Mouse (Mus musculus) neural tube, embryonic 11.5 days (tissue): ENCODE results near the gene Rps26. TPM values are rescaled to one million over a fixed set of nuclear protein-coding genes. Genes with fewer than 3 reads are reported as not detected.

Experiments used
- ATAC-seq: fragments of 200-750 bp; cut with Nextera tagmentation; 2 replicates; pipeline ENCODE4 v1.8.0; 2017; ENCODE audit warnings: moderate number of reproducible peaks, mild to moderate bottlenecking, moderate TSS enrichment, moderate library complexity; ENCODE audit not compliant: insufficient read depth, low FRiP score, low TSS enrichment
- DNase-seq: peaks from one replicate; pipeline ENCODE4 v3.0.0-alpha.2; 2015; ENCODE audit warnings: low spot score
- H3K27ac ChIP-seq: fragments of 300-500 bp; sonication (generic); 2 replicates; pipeline ENCODE4 v1.5.1; 2014; ENCODE audit warnings: low read depth, mild to moderate bottlenecking, low read length
- H3K27me3 ChIP-seq: fragments of 300-500 bp; sonication (generic); 2 replicates; pipeline ENCODE4 v1.6.1; 2014; ENCODE audit warnings: mild to moderate bottlenecking, low read length, mixed read lengths; ENCODE audit not compliant: control insufficient read depth, insufficient read depth
- H3K36me3 ChIP-seq: fragments of 300-500 bp; sonication (generic); 2 replicates; pipeline ENCODE4 v1.6.1; 2014; ENCODE audit warnings: mild to moderate bottlenecking, low read length, moderate library complexity, mixed read lengths; ENCODE audit not compliant: control insufficient read depth, insufficient read depth
- H3K4me1 ChIP-seq: fragments of 300-500 bp; sonication (generic); 2 replicates; pipeline ENCODE4 v1.6.1; 2014; ENCODE audit warnings: low read length, mixed read lengths; ENCODE audit not compliant: control insufficient read depth, insufficient read depth
- H3K4me2 ChIP-seq: fragments of 300-500 bp; sonication (generic); 2 replicates; pipeline ENCODE4 v1.6.1; 2014; ENCODE audit warnings: low read depth, mild to moderate bottlenecking, moderate library complexity
- H3K4me3 ChIP-seq: fragments of 300-500 bp; sonication (generic); 2 replicates; pipeline ENCODE4 v1.5.1; 2014; ENCODE audit warnings: low read depth, low read length
- H3K9ac ChIP-seq: fragments of 300-500 bp; sonication (generic); 2 replicates; pipeline ENCODE4 v1.6.1; 2014; ENCODE audit warnings: mild to moderate bottlenecking, low read length
- H3K9me3 ChIP-seq: fragments of 300-500 bp; sonication (generic); 2 replicates; pipeline ENCODE4 v1.6.1; 2016; ENCODE audit warnings: low read length; ENCODE audit not compliant: control insufficient read depth
- WGBS: fragments of 180-500 bp; shearing (Covaris S2); extraction: QIAGEN DNeasy Blood & Tissue Kit; methylation state at CpG from one replicate; pipeline ENCODE4 v1.1.7; 2014; 5-methylcytosine and 5-hydroxymethylcytosine counted together
- polyA plus RNA-seq: library from polyadenylated mRNA; unstranded; fragments of >200 nt; fragmentation: Nextera tagmentation; extraction: Ambion mirVana; gene quantifications from 2 replicates; pipeline ENCODE4 v1.2.1, GENCODE M21; 2014

Gene Rps26
- polyA plus RNA-seq, 1 experiment from 2014 or later: 626 TPM

DNA sequence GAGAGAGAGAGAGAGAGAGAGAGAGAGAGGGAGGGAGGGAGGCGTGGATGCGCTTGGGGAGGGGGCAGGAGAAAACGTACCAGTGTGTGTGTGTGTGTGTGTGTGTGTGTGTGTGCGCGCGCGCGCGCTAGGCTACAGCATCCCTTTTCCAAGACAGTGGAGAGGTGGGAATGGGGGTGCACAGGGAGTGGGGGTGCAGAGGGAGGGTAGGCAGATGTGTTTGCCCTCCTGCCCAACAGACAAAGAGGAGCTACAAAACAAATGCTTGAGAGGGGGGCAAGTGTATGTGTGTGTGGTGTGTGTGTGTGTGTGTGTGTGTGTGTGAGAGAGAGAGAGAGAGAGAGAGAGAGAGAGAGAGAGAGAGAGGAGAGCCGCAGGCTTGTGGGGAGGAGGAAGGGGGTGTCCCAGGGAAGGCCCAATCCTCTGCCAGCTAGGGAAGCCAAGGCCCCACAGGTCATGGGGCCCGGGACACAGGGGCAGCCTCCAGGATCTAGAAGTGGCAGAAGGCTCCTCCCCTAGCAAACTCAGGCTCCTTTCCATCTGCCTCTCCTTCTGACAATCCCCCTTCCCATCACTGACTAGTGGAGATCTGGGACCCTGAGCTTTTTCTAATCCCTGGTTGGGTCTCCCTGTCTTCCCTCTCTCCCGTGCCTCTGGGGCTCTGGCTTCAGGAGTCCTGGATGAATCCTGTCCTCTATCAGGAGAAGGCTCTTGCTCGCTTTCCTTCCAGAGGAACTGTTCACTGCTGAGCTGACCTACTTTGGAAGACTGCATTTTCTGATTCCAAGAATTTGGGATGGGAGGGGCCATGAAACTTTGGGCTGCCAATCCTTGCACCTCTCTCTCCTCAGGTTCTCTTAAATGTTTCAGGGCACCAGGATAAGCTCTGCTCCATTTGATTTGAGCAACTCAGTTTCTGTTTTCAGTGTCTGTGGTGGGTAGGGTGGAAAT lies 19.9 kb upstream of the Rps26 start:
- no peaks in the 10 kb centered on the region for H3K9me3 ChIP-seq
- peak overlapping the region; percentile 49 for H3K4me3 ChIP-seq
- H3K27me3 ChIP-seq: no peaks in the 10 kb centered on the region
- WGBS: 5% methylated on average over 12 of the region's 13 CpGs
- peak overlapping the region; percentile 52 for H3K9ac ChIP-seq
- peak overlapping the region; percentile 72 for H3K4me2 ChIP-seq
- H3K4me1 ChIP-seq: peaks cover 10% of the 10 kb centered on the region; the same call in 1 of the 2 replicates
- DNase-seq: peak; percentile 61
- ATAC-seq: peak; percentile 76
- H3K27ac ChIP-seq: 0 out of 2 replicates have a peak overlapping the region, but pooled peaks have one; percentile 39
- H3K36me3 ChIP-seq: no peaks in the 10 kb centered on the region

DNA sequence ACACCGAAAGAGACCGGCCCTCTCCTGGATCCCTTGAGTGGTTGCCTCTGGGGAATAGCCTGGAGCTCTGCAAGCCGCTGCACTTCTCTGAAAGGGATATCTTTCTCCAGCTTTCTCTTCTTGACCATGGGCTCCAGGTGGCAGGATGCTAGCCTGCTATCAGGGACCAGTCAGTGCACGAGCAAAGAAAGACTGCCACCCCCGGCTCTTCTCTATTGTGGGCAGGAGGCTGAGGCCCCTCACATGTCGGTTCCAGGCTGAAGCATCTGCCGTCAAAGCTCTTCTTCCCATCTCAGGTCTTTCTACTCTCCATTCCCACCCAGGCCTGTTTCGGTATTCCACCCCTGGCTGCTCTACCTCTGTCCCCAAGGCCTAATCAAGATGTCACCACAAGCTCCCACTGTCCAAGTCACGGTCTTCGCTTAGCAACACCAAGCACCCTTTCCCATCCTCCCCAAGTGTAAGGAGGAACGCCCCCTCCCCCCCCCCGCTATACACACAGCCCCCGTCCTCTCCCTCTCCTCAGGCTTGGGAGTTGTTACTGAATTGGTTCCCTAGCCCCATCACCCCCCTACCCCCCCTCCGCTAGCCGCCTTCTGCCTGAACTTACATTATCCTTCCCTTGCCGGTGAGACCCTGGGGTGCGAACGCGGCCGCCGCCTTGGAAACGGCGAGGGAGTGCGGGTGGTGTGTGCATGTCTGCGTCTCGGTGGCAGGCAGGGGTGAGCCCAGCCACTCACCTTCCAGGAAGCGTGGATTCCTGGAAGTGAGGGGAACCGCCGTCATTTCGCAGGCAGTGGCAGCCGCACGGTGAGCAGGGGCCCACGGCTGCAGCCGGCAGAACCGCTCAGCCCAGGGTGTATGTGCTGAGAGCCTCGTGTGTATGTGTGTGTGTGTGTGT lies 18.8 kb upstream of the Rps26 start, which contains the start of gene Ikzf4:
Gene Ikzf4 (minus strand): TSS at position 881 of the 901 bp plus-strand sequence.
- ATAC-seq (peak; percentile 76), DNase-seq (peak; percentile 56)
- Histone ChIP-seq H3K9me3 (no peaks in the 10 kb centered on the region), H3K4me2 (peak within 1 kb of the TSS; percentile 72), H3K27me3 (no peaks in the 10 kb centered on the region), H3K27ac (peak within 1 kb of the TSS; percentile 63; the same call in 1 of the 2 replicates), H3K4me1 (peaks cover 10% of the 10 kb centered on the region; the same call in 1 of the 2 replicates), H3K36me3 (no peaks in the 10 kb centered on the region; the same call in 1 of the 2 replicates), H3K4me3 (peak within 1 kb of the TSS; percentile 49), H3K9ac (peak within 1 kb of the TSS; percentile 66)
- 3% methylated on average over 35 of the region's 36 CpGs for WGBS

DNA sequence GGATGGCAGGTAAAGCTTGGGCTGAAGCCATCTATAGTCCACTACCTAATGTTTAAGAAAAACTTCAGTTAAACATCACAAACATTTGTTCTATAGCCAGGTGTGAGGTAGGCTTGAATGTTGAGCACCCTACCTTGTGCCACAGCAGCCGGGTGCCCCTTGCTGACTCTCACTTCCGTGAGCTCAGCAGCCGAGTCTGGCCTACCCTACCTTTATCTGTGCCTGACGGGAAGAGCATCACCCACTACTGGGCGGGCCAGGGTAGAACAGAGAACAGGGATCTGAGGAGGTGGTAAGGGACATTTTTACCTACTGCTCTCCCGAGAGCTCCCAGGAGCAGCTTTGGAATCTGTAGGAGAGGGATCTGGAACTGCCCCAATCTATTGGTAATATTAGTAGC lies 16.2 kb upstream of the Rps26 start:
- H3K9ac ChIP-seq: no peak overlapping the region
- no peak overlapping the region for H3K27ac ChIP-seq
- no peak overlapping the region for H3K4me3 ChIP-seq
- DNase-seq (no peak), ATAC-seq (no peak)
- H3K4me2 ChIP-seq: no peak overlapping the region
- H3K9me3 ChIP-seq: no peaks in the 10 kb centered on the region
- WGBS: 90% methylated on average over 6 of the region's 6 CpGs
- no peaks in the 10 kb centered on the region for H3K27me3 ChIP-seq
- H3K4me1 ChIP-seq: peaks cover 10% of the 10 kb centered on the region; the same call in 1 of the 2 replicates
- H3K36me3 ChIP-seq: no peaks in the 10 kb centered on the region; the same call in 1 of the 2 replicates

DNA sequence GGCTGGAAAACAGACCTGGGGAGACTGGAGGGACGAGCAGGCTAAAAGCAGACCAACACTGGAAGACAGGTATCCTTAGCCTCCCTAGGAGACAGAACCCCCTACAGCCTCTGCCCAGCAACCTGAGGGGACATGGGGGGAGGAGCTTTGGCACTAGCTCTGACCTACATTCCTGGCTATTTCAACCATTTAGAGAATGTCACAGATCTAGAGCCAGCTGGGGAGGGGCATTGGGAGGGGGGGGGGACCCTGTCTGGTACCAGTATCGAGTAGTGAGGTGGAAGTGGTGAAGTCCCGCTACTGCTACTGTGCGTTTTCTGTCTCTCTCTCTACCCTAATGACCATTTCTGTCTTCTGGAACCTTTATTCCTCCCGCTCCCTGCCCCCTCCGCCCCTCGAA lies 15.3 kb upstream of the Rps26 start:
- Histone ChIP-seq H3K4me3 (no peak overlapping the region), H3K27me3 (no peaks in the 10 kb centered on the region), H3K9me3 (no peaks in the 10 kb centered on the region), H3K4me2 (no peak overlapping the region), H3K36me3 (no peaks in the 10 kb centered on the region; the same call in 1 of the 2 replicates), H3K4me1 (peaks cover 13% of the 10 kb centered on the region; the same call in 1 of the 2 replicates), H3K27ac (no peak overlapping the region), H3K9ac (no peak overlapping the region)
- ATAC-seq (no peak), DNase-seq (no peak)
- 80% methylated on average over 7 of the region's 7 CpGs for WGBS

DNA sequence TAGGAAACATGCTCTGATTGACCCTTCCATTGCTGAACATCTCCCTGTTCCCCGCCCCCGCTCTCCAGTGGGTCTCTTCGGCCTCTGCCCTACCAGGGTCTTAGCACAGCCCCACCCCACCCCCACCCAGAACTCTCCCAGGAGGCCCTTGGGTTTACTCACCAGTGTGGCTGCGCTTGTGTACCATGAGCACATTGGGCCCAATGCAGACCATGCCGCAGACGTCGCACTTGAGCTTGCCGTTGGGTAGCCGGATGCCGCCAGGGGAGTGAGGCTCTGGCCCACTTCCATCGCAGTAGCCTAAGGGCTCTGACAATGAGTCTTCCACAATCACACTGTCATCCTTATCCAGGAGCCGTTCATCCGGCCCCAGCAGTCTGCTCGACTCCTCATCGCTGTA lies 14.3 kb upstream of the Rps26 start:
- ATAC-seq (no peak), DNase-seq (no peak)
- H3K4me3 ChIP-seq: no peak overlapping the region
- H3K4me1 ChIP-seq: peaks cover 10% of the 10 kb centered on the region; the same call in 1 of the 2 replicates
- no peaks in the 10 kb centered on the region for H3K9me3 ChIP-seq
- H3K27me3 ChIP-seq: no peaks in the 10 kb centered on the region
- H3K4me2 ChIP-seq: no peak overlapping the region
- peaks cover 3% of the 10 kb centered on the region; the same call in 1 of the 2 replicates for H3K36me3 ChIP-seq
- no peak overlapping the region for H3K27ac ChIP-seq
- no peak overlapping the region for H3K9ac ChIP-seq
- 93% methylated on average over 15 of the region's 15 CpGs for WGBS

DNA sequence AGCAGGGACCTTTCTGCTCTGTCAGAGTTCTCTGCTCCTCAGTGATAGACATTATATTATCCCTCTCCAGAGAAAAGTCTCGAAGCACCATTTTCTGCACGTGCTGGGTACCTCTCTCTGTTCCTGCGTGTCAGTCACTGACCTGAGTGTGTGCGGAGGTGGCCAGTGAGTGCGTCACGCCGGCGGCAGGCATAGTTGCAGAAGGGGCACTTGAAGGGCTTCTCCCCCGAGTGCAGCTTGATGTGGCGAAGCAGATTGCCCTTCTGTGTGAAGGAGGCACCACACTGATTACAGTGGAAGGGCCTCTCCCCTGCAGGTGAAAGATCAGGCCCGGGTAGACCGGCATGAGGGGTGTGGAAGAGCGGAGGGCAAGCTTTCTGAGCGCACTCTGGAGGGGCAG lies 13.5 kb upstream of the Rps26 start:
- no peaks in the 10 kb centered on the region for H3K27me3 ChIP-seq
- H3K4me1 ChIP-seq: peaks cover 10% of the 10 kb centered on the region; the same call in 1 of the 2 replicates
- ATAC-seq (no peak), DNase-seq (no peak)
- H3K36me3 ChIP-seq: peaks cover 3% of the 10 kb centered on the region; the same call in 1 of the 2 replicates
- no peak overlapping the region for H3K9ac ChIP-seq
- WGBS: 87% methylated on average over 14 of the region's 14 CpGs
- no peak overlapping the region for H3K27ac ChIP-seq
- H3K4me2 ChIP-seq: no peak overlapping the region
- H3K4me3 ChIP-seq: no peak overlapping the region
- H3K9me3 ChIP-seq: no peaks in the 10 kb centered on the region

DNA sequence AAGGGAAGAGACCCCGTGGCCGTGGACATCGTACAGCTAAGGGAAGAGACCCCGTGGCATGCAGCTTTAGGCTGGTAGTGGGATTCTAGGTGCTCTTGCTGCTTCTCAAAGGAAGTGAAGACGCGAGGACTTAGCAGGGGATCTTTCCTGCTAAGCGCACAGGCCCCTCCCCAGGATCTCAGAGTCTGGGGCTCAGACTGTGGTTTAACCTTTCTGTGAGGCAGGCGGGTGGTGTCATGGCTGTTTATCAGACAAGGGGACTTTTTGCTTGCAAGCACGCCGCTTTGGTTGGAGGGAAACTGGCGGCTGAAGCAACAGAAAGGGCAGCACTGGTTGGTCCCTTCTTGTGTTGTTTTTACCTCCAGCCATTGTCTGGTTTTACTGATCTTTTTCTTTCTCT lies 10.5 kb upstream of the Rps26 start:
- Histone ChIP-seq H3K4me1 (peaks cover 7% of the 10 kb centered on the region; the same call in 1 of the 2 replicates), H3K9ac (peak overlapping the region; percentile 37), H3K4me2 (peak overlapping the region; percentile 27), H3K36me3 (peaks cover 3% of the 10 kb centered on the region; the same call in 1 of the 2 replicates), H3K4me3 (peak overlapping the region; percentile 6; the same call in 1 of the 2 replicates), H3K27ac (no peak overlapping the region), H3K9me3 (no peaks in the 10 kb centered on the region), H3K27me3 (no peaks in the 10 kb centered on the region)
- ATAC-seq (no peak), DNase-seq (peak; percentile 50)
- 8% methylated on average over 11 of the region's 11 CpGs for WGBS

DNA sequence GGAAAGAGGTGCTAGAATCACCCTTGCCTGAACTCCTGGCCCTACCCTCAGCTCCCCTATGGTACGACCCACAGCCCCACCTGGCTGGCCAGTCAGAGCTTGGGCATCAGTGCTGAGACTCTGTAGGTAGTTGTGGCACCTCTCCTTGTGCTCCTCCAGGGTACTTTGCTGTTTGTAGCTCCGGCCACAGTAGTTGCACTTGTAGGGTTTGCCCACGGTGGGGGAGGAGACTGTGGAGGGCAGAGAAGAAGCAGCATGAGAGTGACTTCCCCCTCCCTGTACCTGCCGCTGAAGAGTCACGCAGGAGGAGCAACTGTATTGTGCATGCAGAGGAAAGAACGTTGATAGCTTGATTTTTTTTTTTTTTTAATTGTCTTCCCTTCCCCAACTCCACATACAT lies 10.0 kb upstream of the Rps26 start:
- H3K4me1 ChIP-seq: peaks cover 7% of the 10 kb centered on the region; the same call in 1 of the 2 replicates
- peak overlapping the region; percentile 37 for H3K9ac ChIP-seq
- DNase-seq (no peak), ATAC-seq (no peak)
- no peaks in the 10 kb centered on the region for H3K9me3 ChIP-seq
- no peak overlapping the region for H3K27ac ChIP-seq
- H3K36me3 ChIP-seq: peaks cover 3% of the 10 kb centered on the region; the same call in 1 of the 2 replicates
- 48% methylated on average over 6 of the region's 6 CpGs for WGBS
- no peak overlapping the region for H3K4me2 ChIP-seq
- H3K4me3 ChIP-seq: no peak overlapping the region; the same call in 1 of the 2 replicates
- no peaks in the 10 kb centered on the region for H3K27me3 ChIP-seq
